Mouse (Mus musculus) urinary bladder, postnatal 36 days (tissue): ENCODE measurements around the gene Meltf.
A peak's percentile ranks its signal among the peaks of the same experiment; 100 is the strongest.
"Not testable (repeated sequence)": the region's sequence is repeated elsewhere in the genome, so short reads cannot be mapped to it uniquely, and the experiment has no call there.

ENCODE experiments used
- DNase-seq, 2 experiments: peaks; one replicate each; pipeline ENCODE4 v3.0.0; 2022; ENCODE audit warnings: low spot score in 2 of 2, mixed read lengths in 1 of 2

Meltf gene

DNA sequence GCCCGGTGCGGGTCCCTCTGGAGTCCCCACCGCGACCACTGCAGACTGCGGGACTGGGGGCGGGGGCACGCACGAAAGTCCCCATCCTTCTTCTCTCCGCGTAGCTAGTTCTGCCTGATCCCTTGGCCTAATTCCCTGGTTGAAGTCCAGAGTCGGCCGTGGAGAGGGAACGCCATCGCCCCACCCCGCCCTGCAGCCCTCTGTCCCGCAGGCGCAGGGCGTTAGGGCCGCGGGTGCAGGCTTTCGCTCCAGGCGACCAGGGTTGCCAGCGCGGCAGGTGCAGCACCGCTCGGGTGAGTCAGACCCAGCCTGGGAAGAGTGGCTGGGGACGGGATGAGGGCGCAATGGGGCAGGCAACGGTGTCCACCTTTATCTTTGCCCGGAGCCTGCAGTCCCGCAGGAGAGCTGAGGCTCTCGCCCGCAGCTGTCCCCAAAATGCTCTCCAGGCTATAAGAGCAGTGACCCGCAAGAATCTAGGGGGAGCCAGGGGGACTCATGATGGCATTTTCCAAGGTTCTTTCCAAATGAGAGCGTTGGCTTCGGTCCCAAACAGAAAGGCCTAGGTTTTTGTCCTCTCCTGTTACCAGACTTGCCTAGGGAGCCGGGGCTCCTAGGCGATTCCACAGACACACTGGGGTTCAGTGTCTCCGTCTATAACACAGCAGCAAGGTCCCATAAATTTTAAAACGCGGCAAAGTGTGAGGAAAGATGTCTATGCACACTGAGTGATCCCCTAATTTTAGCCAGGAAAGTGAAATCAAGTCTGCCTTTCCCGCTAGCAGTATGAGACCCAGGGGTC is 55.3 kb downstream of the Meltf start, which contains the start of gene Pigz:
Gene Pigz, plus strand, starts transcription at position 101 of the 799 bp plus-strand sequence.
- DNase-seq, result peak; percentile 39 to 54

DNA sequence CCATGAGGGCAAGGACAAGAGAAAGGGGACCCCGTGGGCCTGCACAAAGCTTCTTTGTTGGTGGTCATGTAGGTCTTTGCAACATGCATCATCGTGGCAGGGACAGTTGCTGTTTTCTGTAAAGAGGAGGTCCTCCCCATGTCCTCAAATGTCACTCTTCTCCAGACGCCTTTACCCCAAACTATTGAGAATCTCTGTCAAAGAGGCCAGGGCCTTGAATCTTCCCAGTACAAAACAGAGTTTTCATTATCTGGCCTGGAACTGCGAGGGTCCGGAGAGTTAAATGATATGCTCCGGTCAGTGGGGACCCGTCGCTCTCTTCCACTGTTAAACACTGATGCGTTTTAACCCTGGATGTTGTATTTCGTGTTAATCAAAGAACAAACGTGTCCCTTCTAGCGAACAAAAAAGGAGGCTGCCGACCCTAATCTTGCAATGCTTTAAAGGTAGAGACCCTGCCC is 56.0 kb downstream of the Meltf start:
- no peak for DNase-seq

DNA sequence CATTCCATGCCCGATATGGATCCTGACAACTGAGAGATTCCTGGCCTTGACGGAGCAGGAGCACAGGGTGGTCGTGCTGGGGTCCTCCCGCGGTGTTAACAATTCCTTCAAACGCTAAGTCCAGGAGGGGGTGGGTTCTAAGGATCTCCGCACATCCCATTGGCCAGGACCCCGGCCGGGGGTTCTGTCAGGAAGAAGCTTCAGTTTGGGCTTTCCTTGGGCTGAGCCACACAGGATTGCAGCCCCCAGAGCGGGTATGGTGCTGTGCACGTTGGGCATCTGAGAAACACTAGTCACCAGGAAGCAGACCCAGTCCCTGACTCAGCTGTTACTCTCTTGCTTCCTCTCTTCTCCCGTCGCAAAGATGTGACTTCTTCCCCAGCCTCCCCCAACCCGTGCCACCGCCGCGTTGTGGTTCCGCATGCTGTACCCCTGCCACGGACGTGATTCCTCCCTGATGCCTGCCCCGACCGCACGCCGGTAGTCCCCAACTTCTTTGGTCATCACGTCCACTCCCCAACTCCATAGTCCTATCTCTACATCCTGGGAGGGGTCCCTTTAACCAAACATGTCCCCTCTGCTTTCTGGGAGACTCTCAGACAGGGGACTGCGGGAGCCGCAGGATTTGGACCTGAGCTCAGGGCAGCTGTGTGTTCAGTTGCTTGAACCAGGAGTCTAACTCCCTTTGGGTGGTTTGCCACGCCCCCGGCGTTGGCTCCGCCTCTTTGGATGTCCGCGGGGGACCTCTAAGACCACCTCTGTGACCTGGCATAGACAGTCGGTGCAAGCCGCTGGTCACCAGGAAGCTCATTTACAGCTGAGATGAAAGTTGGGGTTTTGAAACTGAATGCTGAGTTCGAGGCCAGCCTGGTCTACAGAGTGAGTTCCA is 56.7 kb downstream of the Meltf start:
- DNase-seq, result no peak

DNA sequence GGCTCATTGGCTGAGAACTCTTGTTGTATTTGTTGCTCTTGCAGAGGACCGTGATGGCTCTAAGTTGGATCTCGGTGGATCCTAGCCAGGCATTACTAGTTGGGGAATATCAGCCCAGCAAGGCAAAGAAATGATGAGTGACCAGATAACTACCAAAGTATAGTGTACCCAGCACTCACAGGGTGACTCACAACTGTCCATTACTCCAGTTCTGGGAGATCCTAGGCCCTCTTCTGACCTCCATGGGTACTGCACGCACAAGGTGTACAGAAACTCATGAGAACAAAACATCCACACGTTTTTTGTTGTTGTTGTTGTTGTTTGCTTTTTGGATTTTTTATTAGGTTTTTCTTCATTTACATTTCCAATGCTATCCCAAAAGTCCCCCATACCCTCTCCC is 58.0 kb downstream of the Meltf start:
- DNase-seq, result no peak

DNA sequence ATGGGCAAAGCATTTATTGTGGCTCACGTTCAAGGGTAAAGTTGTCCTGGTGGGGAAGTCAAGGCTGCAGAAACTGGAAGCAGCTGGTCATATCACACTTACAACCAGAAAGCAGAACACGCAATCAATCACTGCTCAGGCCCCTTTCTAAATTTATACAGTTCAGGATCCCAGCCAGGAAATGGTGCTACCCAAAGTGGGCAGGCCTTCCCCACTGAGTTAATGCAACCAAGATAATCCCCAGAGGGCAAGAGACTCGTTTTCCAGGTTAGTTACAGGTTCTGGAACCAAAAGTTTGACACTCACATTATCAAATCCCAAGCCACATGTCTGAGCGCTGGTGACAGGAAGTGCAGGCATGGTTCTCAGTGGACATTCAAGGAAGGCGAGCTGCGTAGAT is 60.2 kb downstream of the Meltf start:
- no peak for DNase-seq

DNA sequence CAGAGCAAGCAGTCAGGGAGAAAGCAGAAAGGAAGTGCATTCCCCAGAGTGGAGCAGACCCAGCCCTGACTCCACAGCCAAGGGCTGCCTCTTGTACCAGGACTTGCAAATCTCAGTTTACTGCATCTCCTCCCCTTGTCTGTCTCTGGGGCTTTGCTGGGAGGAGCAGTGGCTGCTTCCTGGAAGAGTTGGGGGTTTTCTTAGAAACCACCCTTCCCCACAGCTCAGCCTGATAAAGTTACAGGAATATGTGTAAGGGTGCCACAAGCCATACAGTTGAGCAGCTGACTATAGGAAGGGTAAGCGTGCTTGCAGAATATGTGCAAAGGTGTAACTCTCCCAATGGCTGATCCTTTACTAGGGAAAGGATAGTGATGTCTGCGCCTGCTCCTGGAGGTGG is 62.0 kb downstream of the Meltf start:
- DNase-seq, result no peak

DNA sequence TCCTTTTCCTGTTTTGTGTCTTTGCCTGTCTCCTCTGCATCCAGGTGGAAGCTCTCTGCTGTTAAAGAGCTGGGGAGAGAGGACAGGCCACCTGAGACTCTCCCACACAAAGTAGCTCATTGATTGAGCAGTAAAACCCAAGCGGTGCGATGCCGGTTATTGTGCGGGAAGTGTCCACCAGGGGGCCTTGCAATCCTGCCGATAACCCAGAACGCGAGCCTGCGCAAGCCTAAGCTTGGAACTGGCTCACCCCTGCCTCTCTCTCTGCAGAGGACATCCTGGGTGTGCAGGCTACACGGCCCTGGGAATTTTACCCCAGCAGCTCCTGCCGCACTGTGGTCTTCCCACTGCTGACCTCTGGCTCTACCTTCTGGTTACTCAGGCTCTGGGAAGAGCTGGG is 65.4 kb downstream of the Meltf start:
- peak; percentile 62 to 74 for DNase-seq

DNA sequence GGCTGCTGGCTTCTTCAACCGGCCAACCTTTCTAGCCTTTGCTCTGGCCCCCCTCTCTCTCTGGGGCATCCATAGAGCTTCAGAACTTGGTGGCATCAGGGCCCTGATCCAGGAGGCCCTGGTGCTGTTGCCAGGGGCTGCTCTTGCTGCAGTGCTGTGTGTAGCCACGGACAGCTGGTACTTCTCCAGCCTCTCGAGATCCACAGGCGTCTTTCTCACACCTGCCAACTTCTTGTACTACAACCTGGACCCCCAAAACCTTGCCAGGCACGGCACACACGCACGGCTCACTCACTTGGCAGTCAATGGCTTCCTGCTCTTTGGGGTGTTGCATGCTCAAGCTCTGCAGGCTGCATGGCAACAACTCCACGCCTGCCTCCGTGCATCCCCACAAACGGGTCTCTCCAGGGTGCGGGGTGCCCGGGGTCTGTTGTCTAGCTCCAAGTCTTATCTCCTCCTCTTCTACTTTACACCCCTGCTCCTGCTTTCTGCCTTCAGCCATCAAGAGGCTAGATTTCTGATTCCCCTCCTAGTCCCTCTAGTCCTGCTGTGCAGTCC is 66.2 kb downstream of the Meltf start:
- DNase-seq, result no peak

DNA sequence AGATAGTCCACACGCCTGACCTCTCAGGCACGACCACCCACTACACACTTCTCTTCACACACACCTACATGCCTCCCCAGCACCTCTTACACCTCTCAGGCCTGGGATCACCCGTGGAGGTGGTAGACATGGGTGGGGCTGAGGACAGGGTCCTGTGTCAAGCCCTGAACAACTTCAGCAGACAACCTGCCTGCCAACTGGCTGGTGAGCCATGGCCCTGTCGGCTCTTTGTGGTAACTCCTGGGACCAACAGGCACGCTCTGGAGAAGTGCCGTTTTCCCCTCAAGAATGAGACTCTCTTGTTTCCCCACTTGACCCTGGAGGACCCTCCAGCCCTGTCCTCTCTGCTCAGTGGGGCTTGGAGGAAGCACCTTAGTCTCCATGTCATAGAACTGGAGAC is 66.8 kb downstream of the Meltf start:
- no peak for DNase-seq

DNA sequence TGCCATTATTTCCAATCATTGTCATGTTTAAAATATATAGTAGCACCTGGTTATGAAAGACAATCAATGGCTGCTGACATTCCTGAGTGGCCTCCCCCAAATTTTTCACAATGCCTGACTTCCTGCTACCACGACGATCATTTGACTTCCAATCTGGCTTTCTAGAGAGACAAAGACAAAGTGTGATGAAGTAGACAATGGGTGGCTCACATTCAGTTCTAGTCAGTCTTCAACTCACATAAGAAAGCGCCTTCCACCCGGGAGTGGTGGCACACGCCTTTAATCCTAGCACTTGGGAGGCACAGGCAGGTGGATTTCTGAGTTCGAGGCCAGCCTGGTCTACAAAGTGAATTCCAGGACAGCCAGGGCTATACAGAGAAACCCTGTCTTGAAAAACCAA is 67.4 kb downstream of the Meltf start:
- not testable (repeated sequence) for DNase-seq

DNA sequence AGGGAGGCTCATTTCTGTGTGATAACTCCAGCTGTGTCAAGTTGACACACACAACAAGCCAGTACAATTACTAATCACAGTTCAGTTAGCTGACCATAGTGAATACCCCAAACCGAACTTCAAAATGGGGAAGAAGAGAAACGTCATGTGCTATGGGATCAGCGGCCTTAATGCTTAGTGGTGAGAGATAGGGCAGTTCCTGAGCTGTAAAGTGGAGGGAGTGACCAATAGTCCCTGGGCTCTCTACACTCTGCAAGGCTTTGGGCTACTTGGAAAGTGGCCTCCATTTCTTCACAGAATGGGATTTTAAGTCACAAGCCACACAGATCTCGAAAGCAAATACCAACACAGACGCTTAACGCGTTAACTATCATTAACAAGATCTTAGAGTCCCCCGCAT is 68.7 kb downstream of the Meltf start:
- no peak for DNase-seq

DNA sequence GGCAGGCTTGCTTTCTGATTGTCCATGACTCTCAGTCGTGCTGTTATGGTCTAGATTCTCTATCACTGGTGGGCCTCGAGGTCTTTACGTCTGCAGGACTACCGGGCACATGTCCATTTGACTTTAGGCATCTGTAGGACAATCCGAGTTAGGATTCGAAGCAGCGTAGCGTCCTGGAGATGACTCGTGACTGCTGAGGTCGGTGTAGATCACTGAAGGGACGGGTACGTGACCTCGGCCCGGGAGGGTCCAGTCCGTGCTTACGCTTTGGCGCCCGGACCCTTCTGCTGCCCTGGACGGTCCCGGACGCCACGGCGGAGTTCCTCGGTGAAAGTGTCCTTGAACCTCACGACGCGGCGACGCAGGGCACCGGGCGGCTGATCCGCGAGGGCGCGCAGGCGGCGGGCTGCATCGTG is 69.3 kb downstream of the Meltf start:
- DNase-seq, result no peak

DNA sequence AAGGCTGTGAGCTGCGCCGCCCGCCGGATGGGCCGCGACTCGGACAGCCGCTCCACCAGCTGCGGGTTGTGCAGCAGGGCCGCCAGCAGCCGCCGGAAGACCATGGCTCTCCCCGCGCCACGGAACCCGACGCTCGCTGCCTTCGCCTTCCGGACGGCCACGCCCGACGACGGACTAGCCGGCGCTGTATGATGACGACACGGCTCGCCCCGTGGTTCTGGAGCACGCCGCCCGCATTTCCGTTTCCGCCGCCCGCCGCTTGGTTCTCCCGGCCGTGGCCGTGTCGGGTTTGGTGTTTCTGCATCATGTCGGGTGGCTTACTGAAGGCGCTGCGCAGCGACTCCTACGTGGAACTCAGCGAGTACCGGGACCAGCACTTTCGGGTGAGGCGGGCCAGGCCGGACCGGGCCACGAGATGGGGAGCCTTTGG is 69.8 kb downstream of the Meltf start, which contains the start of the genes 0610012G03Rik and Ncbp2:
Gene 0610012G03Rik, minus strand, starts transcription at position 150 of the 430 bp plus-strand sequence.
Gene Ncbp2, plus strand, starts transcription at position 169 of the 430 bp plus-strand sequence.
- DNase-seq, result peak; percentile 93 to 96
